Mouse (Mus musculus) limb, embryonic 14.5 days (tissue): Measurements from ENCODE around the gene Retreg1. TPM values are rescaled to one million over a fixed set of nuclear protein-coding genes. Genes with fewer than 3 reads are reported as not detected.

Source experiments
- ATAC-seq: fragments of 200-750 bp; cut with Nextera tagmentation; 2 replicates; pipeline ENCODE4 v1.8.0; 2017; ENCODE audit warnings: low read depth, moderate number of reproducible peaks, moderate TSS enrichment; ENCODE audit not compliant: low FRiP score
- DNase-seq: peaks from one replicate; pipeline ENCODE4 v3.0.0-alpha.2; 2015; ENCODE audit warnings: low spot score
- H3K27ac ChIP-seq: fragments of 300-500 bp; sonication (generic); replicated peaks from 2 replicates; pipeline ENCODE4 v1.5.1; 2014; ENCODE audit warnings: low read depth, mild to moderate bottlenecking, low read length, moderate library complexity, mixed read lengths
- H3K27me3 ChIP-seq: fragments of 300-500 bp; sonication (generic); 2 replicates; pipeline ENCODE4 v1.6.1; 2014; ENCODE audit warnings: low read length, mixed read lengths; ENCODE audit not compliant: control insufficient read depth, insufficient read depth
- H3K36me3 ChIP-seq: fragments of 300-500 bp; sonication (generic); 2 replicates; pipeline ENCODE4 v1.6.1; 2014; ENCODE audit warnings: mild to moderate bottlenecking, low read length, moderate library complexity, mixed read lengths; ENCODE audit not compliant: control insufficient read depth, insufficient read depth
- H3K4me1 ChIP-seq: fragments of 300-500 bp; sonication (generic); 2 replicates; pipeline ENCODE4 v1.6.1; 2014; ENCODE audit warnings: antibody characterized with exemption, low read length, mixed read lengths; ENCODE audit not compliant: control insufficient read depth, insufficient read depth
- H3K4me2 ChIP-seq: fragments of 300-500 bp; sonication (generic); replicated peaks from 2 replicates; pipeline ENCODE4 v1.6.1; 2014; ENCODE audit warnings: low read depth, mild to moderate bottlenecking, low read length, moderate library complexity; ENCODE audit not compliant: severe bottlenecking
- H3K4me3 ChIP-seq: fragments of 300-500 bp; sonication (generic); replicated peaks from 2 replicates; pipeline ENCODE4 v1.5.1; 2014; ENCODE audit warnings: low read length
- H3K9ac ChIP-seq: fragments of 300-500 bp; sonication (generic); 2 replicates; pipeline ENCODE4 v1.6.1; 2014; ENCODE audit warnings: mild to moderate bottlenecking, low read depth, low read length, moderate library complexity; ENCODE audit not compliant: severe bottlenecking
- H3K9me3 ChIP-seq: fragments of 300-500 bp; sonication (generic); 2 replicates; pipeline ENCODE4 v1.6.1; 2016; ENCODE audit warnings: low read length; ENCODE audit not compliant: control insufficient read depth
- POLR2A ChIP-seq: fragments of 200-500 bp; IDR thresholded peaks from 2 replicates; pipeline ENCODE4 v1.8.0; 2012; ENCODE audit warnings: inconsistent platforms, mild to moderate bottlenecking, moderate library complexity, borderline replicate concordance; ENCODE audit not compliant: insufficient read depth, insufficient read length; ENCODE audit errors: extremely low read depth
- WGBS: fragments of 180-500 bp; shearing (Covaris S2); extraction: QIAGEN DNeasy Blood & Tissue Kit; methylation state at CpG from one replicate; pipeline ENCODE4 v1.1.7; 2014; 5-methylcytosine and 5-hydroxymethylcytosine counted together
- polyA plus RNA-seq, 2 experiments: library from polyadenylated mRNA; depleted of rRNA in 1 of 2; stranded (reverse) in 1 of 2; unstranded in 1 of 2; fragments of >200 nt; fragmentation: Nextera tagmentation in 1 of 2; extraction: Ambion mirVana in 1 of 2; gene quantifications; 2 replicates each; pipeline versions ENCODE4 v1.2.1 to v1.2.3; 2012 to 2014

Retreg1 gene
- polyA plus RNA-seq, 2 experiments, result 2.5 to 4.4 TPM

GRCm38 (mm10) chr15:25859469-25859868, 16.5 kb downstream of the Retreg1 start:
- no peaks in the 10 kb centered on the region for H3K9me3 ChIP-seq
- no peak for ATAC-seq
- no peak for DNase-seq
- 61% methylated on average over 3 of the region's 3 CpGs for WGBS
- H3K36me3 ChIP-seq, result no peaks in the 10 kb centered on the region
- no peak overlapping the region for H3K4me2 ChIP-seq
- TF ChIP-seq POLR2A, result no peak
- 0 out of 2 replicates have a peak, but pooled peaks cover 6% of the 10 kb centered on the region for H3K4me1 ChIP-seq
- H3K27me3 ChIP-seq, result no peaks in the 10 kb centered on the region
- H3K9ac ChIP-seq, result no peak overlapping the region
- no peak overlapping the region for H3K27ac ChIP-seq
- no peak overlapping the region for H3K4me3 ChIP-seq

GRCm38 (mm10) chr15:25861900-25862299, 18.9 kb downstream of the Retreg1 start:
- DNase-seq (no peak), ATAC-seq (no peak)
- H3K9me3 ChIP-seq, result no peaks in the 10 kb centered on the region
- no peaks in the 10 kb centered on the region for H3K36me3 ChIP-seq
- 84% methylated on average over 7 of the region's 7 CpGs for WGBS
- no peak overlapping the region for H3K4me2 ChIP-seq
- H3K27ac ChIP-seq, result no peak overlapping the region
- no peak overlapping the region for H3K9ac ChIP-seq
- no peaks in the 10 kb centered on the region for H3K27me3 ChIP-seq
- TF ChIP-seq POLR2A, result no peak
- H3K4me1 ChIP-seq, result no peaks in the 10 kb centered on the region
- no peak overlapping the region for H3K4me3 ChIP-seq

GRCm38 (mm10) chr15:25865605-25866004, 22.6 kb downstream of the Retreg1 start:
- 89% methylated on average over 3 of the region's 3 CpGs for WGBS
- ATAC-seq, result no peak
- no peak overlapping the region for H3K4me3 ChIP-seq
- DNase-seq, result no peak
- H3K27ac ChIP-seq, result no peak overlapping the region
- no peak overlapping the region for H3K4me2 ChIP-seq
- no peaks in the 10 kb centered on the region for H3K9me3 ChIP-seq
- no peak for TF ChIP-seq POLR2A
- H3K9ac ChIP-seq, result no peak overlapping the region
- no peaks in the 10 kb centered on the region for H3K36me3 ChIP-seq
- H3K27me3 ChIP-seq, result no peaks in the 10 kb centered on the region
- no peaks in the 10 kb centered on the region for H3K4me1 ChIP-seq

GRCm38 (mm10) chr15:25866106-25866505, 23.1 kb downstream of the Retreg1 start:
- no peak for TF ChIP-seq POLR2A
- no peak for DNase-seq
- H3K9me3 ChIP-seq, result no peaks in the 10 kb centered on the region
- ATAC-seq, result no peak
- H3K4me1 ChIP-seq, result no peaks in the 10 kb centered on the region
- no peaks in the 10 kb centered on the region for H3K27me3 ChIP-seq
- 89% methylated on average over 6 of the region's 6 CpGs for WGBS
- no peak overlapping the region for H3K4me2 ChIP-seq
- no peaks in the 10 kb centered on the region for H3K36me3 ChIP-seq
- no peak overlapping the region for H3K27ac ChIP-seq
- no peak overlapping the region for H3K9ac ChIP-seq
- no peak overlapping the region for H3K4me3 ChIP-seq

- ATAC-seq (no peak), DNase-seq (no peak)
- Histone ChIP-seq H3K36me3 (no peaks in the 10 kb centered on the region), H3K9me3 (no peaks in the 10 kb centered on the region), H3K27me3 (no peaks in the 10 kb centered on the region), H3K4me2 (no peak overlapping the region), H3K9ac (no peak overlapping the region), H3K4me1 (peaks cover 6% of the 10 kb centered on the region; the same call in 1 of the 2 replicates), H3K27ac (no peak overlapping the region), H3K4me3 (no peak overlapping the region)
- WGBS, result 24% methylated on average over 5 of the region's 5 CpGs
- no peak for TF ChIP-seq POLR2A
These were observed 26.1 kb downstream of the Retreg1 start for GRCm38 (mm10) chr15:25869129-25869528.

- Histone ChIP-seq H3K27ac (no peak overlapping the region), H3K36me3 (no peaks in the 10 kb centered on the region), H3K4me2 (no peak overlapping the region), H3K9me3 (no peaks in the 10 kb centered on the region), H3K27me3 (no peaks in the 10 kb centered on the region), H3K9ac (no peak overlapping the region), H3K4me1 (peaks cover 7% of the 10 kb centered on the region), H3K4me3 (no peak overlapping the region)
- ATAC-seq, result no peak
- DNase-seq, result no peak
- TF ChIP-seq POLR2A, result no peak
- WGBS, result 88% methylated on average over 7 of the region's 7 CpGs
These were observed 28.5 kb downstream of the Retreg1 start for GRCm38 (mm10) chr15:25871470-25871869.
